Mouse (Mus musculus) lung, adult 2 months (tissue): ENCODE results near the gene Ampd3. TPM values are rescaled to one million over a fixed set of nuclear protein-coding genes. Genes with fewer than 3 reads are reported as not detected.

Source experiments
- DNase-seq: peaks from one replicate; pipeline ENCODE4 v3.0.0; 2022
- H3K4me1 ChIP-seq: fragments of 200-500 bp; 2 replicates; pipeline ENCODE4 v1.6.1; 2011; ENCODE audit warnings: low read length; ENCODE audit not compliant: control insufficient read depth, insufficient read depth
- H3K4me3 ChIP-seq: fragments of 200-500 bp; replicated peaks from 2 replicates; pipeline ENCODE3; 2011; ENCODE audit warnings: low read depth, mild to moderate bottlenecking, control low read depth, low read length; ENCODE audit errors: extremely low read depth
- CTCF ChIP-seq: fragments of 200-500 bp; IDR thresholded peaks from 2 replicates; pipeline ENCODE4 v1.5.1; 2011; ENCODE audit warnings: mild to moderate bottlenecking, low read length, control low read depth; ENCODE audit not compliant: insufficient read depth
- POLR2A ChIP-seq: fragments of 200-500 bp; IDR thresholded peaks from 2 replicates; pipeline ENCODE4 v1.6.1; 2011; ENCODE audit warnings: low read depth, mild to moderate bottlenecking, control low read depth, low read length, borderline replicate concordance; ENCODE audit errors: extremely low read depth
- WGBS: fragments of 180-500 bp; shearing (Covaris S2); methylation state at CpG from one replicate; pipeline ENCODE4 v1.1.7; 2018; 5-methylcytosine and 5-hydroxymethylcytosine counted together
- polyA plus RNA-seq: library from polyadenylated mRNA; depleted of rRNA; stranded (reverse); fragments of >200 nt; gene quantifications from 2 replicates; pipeline ENCODE4 v1.2.3, GENCODE M21; 2012

Ampd3 gene
- polyA plus RNA-seq, 1 experiment: 23.5 TPM

DNA sequence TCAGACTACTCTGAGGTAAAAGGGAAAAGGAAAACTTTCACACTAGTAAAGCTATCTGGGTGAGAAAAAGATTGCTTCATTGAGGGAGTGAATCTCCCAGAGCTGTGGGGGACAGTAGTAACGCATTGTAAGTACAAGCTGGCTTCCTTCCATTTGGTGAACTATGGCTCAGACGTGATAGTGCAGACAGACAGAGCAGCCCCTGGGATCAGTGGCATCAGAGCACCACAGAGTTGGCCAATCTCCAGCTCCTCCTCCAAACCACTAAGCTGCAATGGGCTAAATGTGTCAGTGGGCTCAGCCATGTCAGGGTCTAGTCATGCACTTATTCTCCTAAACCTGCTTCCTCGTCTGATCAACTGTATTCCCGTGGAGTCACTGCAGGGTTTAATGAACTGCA lies 55.6 kb downstream of the Ampd3 start:
- WGBS: 61% methylated on average over 4 of the region's 4 CpGs
- DNase-seq: no peak
- no peak for TF ChIP-seq POLR2A
- TF ChIP-seq CTCF: no peak
- H3K4me3 ChIP-seq: no peak overlapping the region
- peaks cover 6% of the 10 kb centered on the region; the same call in 1 of the 2 replicates for H3K4me1 ChIP-seq

DNA sequence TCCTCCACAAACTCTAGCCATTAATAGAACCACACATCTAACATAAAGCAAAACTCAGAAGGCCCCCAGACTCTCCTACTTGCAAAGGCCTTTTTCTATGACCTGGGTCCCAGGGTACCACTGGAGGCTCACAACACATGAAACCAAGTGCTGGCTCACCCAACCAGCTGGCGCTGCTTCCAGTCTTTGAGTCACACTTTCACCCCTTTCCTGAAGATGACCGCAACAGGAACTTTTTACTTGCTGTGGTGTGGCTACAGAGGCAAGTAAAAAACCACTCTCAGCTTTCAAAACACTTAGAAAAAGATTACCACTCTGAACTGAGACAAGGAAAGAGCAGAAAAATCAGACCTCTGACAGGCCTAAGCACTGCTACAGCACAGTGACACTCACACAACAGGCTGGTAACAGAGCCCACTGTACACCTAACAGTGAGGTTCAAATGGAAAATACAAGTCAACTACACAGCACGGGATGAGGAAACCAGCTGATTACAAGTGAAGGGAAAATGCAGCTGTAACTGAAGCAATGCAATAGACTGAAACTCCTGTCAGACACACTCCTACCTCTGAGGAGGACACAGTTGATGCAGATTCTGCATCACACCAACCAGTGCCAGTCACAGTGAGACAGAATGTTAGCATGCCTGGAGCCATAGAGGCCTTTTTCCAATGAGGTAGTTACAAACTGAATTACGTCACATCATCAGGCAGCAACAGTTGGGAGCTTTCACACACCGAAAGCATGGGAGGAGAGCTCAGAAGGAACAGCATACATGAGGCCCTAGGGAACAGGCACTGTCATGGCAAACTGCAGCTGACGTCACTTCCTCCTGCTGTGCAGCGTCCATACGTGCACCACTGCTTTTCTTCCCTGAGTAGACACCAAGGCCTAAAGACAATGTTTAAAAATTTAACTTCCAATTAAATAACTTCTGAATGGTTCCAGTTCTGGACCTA lies 56.3 kb downstream of the Ampd3 start:
- 70% methylated on average over 8 of the region's 8 CpGs for WGBS
- no peak for DNase-seq
- TF ChIP-seq POLR2A (no peak), CTCF (no peak)
- Histone ChIP-seq H3K4me3 (no peak overlapping the region), H3K4me1 (peaks cover 6% of the 10 kb centered on the region; the same call in 1 of the 2 replicates)

DNA sequence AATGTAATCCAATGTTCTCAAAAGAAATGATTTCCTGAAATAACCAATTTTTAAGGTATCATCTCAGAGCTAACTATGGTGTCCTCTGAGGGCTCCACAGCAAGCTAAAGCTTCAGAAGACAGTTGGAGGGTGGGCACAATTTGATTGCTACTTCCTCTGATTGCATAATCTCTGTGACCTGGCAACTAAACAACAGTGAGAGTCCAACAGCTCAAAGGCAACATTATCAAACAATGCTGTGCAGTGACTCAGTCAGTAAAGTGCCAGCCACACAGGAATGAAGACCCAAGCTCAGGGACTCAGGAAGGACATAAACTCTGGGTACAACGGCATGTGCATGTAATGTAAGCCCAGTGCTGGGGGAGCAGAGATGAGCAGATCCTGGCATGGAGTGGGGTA lies 65.0 kb downstream of the Ampd3 start:
- H3K4me1 ChIP-seq: peaks cover 13% of the 10 kb centered on the region
- no peak for DNase-seq

DNA sequence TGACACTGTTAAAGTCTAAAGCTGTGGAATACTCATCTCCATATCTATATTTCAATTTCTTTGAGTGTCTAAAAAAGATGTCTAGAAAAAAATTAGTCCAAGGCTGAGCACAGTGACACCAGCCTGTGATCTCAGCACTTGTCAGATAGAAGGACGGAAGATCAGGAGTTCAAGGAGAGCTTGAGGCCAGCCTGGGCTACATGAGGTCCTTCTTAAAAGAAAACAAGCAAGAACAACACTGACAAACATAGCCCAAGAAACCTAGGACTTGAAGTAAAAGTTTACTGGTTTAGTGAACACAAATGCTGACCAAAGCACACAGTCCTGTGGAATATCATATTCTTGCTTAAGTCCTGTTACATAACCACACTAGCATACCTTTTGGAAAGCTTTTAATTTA lies 66.0 kb downstream of the Ampd3 start:
- WGBS: 95% methylated on average over 1 of the region's 1 CpGs
- no peak for DNase-seq
- H3K4me3 ChIP-seq: no peak overlapping the region
- TF ChIP-seq POLR2A: no peak
- TF ChIP-seq CTCF: no peak
- H3K4me1 ChIP-seq: peaks cover 13% of the 10 kb centered on the region

More for the DNA sequence above, 65.0 kb downstream of the Ampd3 start:
- no peak overlapping the region for H3K4me3 ChIP-seq
- WGBS: 21% methylated on average over 1 of the region's 1 CpGs
- TF ChIP-seq POLR2A: no peak
- no peak for TF ChIP-seq CTCF

DNA sequence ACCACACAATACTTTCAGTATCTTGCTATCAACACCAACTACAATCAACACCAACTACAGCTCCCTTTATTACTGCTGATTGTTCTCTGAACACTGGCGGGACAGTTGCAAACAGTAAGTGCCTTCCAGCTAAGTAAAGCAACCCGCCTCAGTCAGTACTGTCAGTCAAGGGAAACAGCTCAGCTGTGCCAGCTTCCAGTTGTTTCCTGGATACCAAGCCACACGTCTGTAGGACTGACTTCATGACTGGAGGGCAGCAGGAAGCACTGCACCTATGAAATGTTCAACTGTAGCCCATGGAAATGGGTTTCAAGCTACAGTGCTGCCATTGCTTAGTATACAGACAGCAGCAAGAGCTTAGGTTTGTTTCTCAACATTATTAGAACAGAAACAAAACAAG lies 66.5 kb downstream of the Ampd3 start:
- TF ChIP-seq CTCF (no peak), POLR2A (no peak)
- H3K4me3 ChIP-seq: no peak overlapping the region
- whole genome bisulfite sequencing: 24% methylated on average over 3 of the region's 3 CpGs
- no peak for DNase-seq
- H3K4me1 ChIP-seq: peaks cover 13% of the 10 kb centered on the region

DNA sequence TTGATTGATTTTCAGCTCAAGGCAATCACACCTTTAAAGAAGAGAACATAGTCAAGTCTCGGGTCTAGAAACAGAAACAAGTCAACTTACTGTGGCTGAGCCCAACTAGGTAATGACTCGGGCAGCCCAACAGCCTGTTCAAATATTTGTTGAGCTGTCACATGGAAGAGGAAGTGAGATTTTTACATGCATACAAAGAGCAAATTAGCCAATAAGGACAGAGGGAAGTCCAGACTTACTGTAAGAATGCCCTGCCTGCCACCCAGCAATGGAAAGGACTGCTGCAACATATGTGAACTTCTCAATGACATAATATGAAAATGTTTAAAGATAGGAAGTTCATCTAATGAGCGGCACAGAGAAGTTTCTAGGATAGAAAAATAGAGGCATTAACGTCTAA lies 72.3 kb downstream of the Ampd3 start:
- H3K4me1 ChIP-seq: peaks cover 12% of the 10 kb centered on the region; the same call in 1 of the 2 replicates
- WGBS: 30% methylated on average over 4 of the region's 4 CpGs
- no peak overlapping the region for H3K4me3 ChIP-seq
- TF ChIP-seq POLR2A: no peak
- no peak for TF ChIP-seq CTCF
- no peak for DNase-seq

DNA sequence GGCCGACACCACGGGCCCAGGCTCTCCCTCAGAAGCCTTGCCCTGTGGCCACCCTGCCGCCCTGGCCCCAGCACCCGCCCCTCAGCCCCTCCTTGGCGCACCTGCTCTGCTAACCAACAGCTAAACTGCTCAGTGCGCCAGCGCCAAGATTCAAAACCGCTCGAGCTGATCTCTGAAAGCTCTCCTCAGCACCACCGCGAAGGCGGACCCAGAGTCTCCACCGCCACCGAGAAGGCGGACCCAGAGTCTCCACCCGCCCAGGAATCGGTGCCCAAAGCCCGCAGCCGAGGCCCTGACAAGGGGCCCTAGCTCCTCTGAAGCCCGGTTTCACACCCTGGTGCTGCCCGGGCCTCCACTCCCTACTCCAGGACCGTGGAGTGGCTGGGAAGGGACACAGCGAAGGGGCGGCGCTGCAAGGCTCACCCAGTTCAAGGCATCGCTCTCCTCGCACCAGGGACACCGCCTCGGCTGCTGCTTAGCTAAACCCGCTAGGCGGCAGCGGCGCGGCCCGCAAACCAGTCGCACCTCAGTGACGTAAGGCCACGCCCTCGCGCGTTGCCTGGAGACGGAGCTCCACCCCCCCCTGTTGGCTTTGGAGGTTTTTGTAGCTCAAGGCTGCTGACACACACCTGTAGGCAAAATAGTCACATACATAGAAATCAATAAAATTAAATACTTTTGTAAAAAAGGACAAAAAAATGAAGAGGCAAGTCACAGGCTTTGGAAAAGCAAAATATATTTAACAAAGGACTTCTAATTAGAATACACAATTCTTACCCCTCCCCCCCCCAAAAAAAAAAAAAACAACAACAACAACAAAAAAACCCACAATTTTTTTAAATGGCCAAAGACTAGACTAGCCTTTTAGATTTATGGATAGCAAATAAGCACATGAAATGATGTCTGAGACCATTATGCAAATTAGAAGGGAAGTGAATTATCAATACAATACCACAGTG lies 76.2 kb downstream of the Ampd3 start, which contains the start of gene Rnf141:
TSS of gene Rnf141 (minus strand) at position 542 of the 959 bp plus-strand sequence.
- Histone ChIP-seq H3K4me3 (peak within 1 kb of the TSS; percentile 83), H3K4me1 (peaks cover 12% of the 10 kb centered on the region; the same call in 1 of the 2 replicates)
- peak; percentile 91 for DNase-seq
- under 1% methylated on average over 42 of the region's 42 CpGs for WGBS
- TF ChIP-seq POLR2A: peak; percentile 96
- TF ChIP-seq CTCF: 0 out of 2 replicates have a peak, but pooled peaks have one; percentile 29

DNA sequence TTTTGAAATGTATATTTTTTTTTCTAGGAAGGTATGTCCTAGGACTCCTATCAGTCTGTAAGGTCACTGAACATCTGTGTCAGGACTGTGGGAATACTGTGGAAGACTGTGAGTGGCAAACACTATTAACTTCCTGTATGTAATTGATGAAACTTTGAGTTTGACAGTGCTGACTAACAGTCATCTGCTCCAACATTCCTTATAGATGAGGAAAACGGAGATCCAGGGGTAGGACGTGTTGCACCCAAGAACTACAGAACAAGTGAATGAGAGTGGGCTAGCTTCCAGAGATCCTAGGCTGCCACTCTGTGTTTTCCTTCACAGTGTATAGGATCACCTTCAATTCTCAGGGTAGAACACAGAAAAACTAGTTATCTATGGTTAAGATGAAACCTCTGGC lies 79.3 kb downstream of the Ampd3 start:
- DNase-seq: no peak
- Histone ChIP-seq H3K4me3 (no peak overlapping the region), H3K4me1 (0 out of 2 replicates have a peak, but pooled peaks cover 3% of the 10 kb centered on the region)
- TF ChIP-seq POLR2A: no peak
- 62% methylated on average over 2 of the region's 2 CpGs for WGBS

DNA sequence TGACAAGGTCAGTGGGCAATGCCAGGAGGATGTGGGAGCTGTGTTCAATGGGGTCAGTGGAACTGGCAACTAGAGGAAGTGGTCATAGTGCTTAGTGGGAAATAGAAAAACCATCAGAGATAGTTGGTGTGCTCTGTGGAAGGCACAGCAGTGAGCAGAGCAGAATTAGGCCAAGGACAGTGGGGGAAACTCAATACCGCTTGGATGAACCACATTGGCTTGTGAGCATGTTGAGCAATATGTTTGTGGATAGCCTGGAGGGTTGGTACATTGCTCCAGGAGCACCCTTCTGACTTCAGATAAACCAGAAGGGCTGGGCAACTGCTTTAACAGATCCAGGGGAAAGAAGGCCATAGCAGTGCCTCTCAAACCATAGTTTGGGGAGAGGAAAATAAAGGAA lies 80.4 kb downstream of the Ampd3 start:
- WGBS: 77% methylated on average over 1 of the region's 1 CpGs
- Histone ChIP-seq H3K4me3 (no peak overlapping the region), H3K4me1 (no peaks in the 10 kb centered on the region)
- TF ChIP-seq POLR2A (no peak), CTCF (no peak)
- DNase-seq: no peak
